Mouse (Mus musculus): ENCODE measurements around the gene Eif2b3.

DNA sequence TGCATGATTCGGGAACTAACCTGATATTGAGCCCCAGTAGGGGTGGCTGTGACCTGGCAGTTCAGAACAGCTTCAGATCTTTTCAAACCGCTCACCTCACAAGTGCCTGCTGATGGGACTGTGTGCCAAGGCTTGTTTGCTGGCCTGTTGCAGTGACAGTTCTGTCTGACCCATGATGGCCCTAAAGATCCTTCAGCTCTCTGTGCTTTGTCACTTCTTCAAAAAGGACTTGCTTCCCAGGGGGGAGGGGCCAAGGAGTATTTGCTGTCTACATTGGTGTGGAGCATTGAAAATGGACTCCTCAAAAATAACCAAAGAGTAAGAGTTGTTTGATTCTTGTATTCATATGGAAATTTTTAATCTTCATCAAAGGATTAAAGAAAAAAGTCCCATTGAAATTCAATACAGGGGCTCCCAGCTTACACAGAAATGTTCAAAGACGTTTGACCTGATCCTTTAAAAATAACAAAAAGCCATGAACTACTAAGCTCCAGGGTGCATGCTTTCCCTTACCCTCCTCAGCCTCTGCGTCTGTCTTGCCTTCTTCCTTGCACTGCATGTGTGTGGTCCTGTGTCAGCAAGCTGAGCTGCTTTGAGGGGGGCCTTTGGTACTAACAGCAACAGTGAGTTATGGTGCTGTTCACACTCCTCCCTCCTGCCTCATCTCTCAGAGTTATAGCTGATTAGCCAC lies 43.6 kb downstream of the Eif2b3 start:
- no peak for TF ChIP-seq CTCF (IDR thresholded peaks at IDR 0.05; ENCODE audit: low read depth, low read length)
- no peak for TF ChIP-seq POLR2A (IDR thresholded peaks at IDR 0.05; ENCODE audit: borderline replicate concordance, low read depth, low read length)
